Mouse (Mus musculus): ENCODE measurements around the gene Gm7075. TPM values are rescaled to one million over a fixed set of nuclear protein-coding genes. Genes with fewer than 3 reads are reported as not detected.
"Not testable (repeated sequence)": the region's sequence is repeated elsewhere in the genome, so short reads cannot be mapped to it uniquely, and the experiment has no call there.

Gene Gm7075
- total RNA-seq, 2 experiments from 2014 or later = not detected

DNA sequence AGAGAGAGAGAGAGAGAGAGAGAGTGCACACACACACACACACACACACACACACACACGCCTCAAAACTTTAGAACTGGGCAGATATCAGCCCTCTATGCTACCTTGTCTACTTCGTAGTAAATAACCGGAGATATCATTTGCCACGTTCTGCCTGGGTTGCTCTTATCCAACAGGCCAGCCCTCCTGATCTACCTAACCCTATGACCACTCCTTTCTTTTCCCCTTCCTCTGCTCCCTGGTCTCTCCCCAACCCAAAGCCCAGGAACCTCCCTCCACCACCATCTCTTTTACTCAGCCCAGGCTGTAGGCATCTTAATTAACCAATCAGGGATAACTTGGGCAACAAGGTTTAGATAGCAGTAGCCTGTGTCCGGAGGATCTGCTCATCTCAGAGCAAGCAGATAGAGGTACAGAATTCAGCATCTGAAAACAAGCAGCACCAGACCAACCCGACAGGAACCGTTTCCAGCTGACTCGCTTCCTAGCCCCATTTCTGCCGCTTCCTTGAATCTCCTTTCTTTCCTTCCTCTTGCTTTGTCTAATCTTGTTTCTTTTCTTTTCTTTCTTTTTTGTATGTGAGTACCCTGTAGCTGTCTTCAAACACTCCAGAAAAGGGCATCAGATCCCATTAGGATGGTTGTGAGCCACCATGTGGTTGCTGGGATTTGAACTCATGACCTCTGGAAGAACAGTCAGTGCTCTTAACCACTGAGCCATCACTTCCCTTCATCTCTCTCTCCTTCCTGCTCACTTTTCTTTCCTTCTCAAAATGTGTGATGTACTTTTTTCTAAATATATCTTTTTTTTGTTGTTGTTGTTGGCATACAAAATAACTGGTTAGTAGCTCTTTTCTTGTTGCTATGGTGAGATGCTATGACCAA, 2.2 kb upstream of the Gm7075 start:
- intact Hi-C loops (cut with DNase I) = loop anchor here (5.0 kb wide), 2 partner anchors 33 to 143 kb away; no protein-coding TSS in a partner anchor
- DNase-seq = no peak

DNA sequence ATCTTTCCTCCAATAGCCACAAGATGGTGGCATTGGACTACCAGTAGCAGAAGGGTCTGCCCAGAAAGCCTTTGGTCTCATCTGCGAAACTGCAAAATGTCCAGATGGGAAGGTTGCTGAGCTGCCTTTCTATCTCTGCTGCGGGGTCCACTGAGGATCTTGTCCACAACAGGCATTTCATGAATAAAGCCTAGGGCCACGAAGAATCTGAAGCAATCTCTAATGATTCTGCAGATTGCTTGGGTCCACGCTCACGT, 1.1 kb upstream of the Gm7075 start:
- intact Hi-C loops (cut with DNase I) = loop anchor here (5.0 kb wide), 2 partner anchors 35 to 145 kb away; no protein-coding TSS in a partner anchor
- DNase-seq = peak in 1 of 2 experiments; percentile 25

DNA sequence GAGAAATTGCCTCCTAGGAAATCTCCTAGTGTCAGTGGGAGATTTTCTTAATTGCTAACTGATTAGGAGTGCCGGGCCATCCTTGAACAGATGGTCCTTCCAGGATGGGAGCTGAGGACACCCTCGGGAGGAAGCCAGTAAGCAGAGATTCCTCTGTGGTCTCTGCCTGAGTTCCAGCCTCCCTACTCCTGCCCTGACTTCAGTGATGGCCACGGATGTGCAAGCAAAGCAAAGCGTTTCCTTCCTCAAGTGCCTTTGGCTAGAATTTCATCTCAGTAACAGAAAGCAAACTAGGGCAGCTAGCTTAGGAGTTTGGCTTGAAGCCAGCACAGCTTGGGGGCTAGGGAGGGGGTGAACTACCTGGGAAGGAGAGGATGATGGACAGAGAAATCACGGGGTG, 4.5 kb downstream of the Gm7075 start:
- no peak for DNase-seq
- intact Hi-C loops (cut with DNase I) = no loop called here

DNA sequence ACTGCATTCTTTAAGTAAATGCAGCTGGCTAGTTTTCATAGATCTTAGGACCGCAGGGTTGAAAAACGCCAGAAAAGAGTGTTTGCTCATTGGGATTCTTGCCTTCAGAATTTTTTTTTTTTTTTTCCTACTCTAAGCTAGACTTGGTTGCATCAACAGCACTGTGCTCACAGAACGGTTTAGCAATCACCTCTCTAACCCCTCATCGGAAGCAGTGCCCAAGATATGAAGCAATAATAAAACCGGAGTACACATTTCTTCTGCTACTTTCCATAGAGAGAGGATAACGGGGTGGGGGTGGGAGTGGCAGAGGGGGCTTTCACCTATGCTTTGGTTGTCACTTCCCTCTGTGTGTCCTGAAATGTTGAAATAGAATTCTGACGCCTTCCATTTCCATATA, 5.7 kb downstream of the Gm7075 start:
- intact Hi-C loops (cut with DNase I) = no loop called here
- DNase-seq = no peak

DNA sequence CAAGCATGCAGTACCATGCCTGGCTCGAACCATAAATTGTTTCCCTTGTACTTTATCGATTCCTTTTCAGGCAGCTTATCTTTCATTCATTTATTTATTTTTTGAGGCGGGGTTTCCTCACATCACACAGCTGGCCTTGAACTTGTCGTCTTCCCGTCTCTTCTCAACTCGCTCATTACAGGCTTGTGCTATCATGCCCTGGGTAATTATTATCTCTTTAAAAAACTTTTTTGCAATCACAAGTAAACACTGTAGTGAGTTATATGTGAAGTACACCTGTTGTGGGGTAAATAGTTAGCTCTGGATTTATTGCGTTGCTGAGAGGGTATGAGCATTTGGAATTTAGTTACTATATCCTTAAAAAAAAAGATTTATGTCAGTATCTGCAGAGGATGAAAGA, 6.3 kb downstream of the Gm7075 start:
- intact Hi-C loops (cut with DNase I) = no loop called here
- no peak for DNase-seq

DNA sequence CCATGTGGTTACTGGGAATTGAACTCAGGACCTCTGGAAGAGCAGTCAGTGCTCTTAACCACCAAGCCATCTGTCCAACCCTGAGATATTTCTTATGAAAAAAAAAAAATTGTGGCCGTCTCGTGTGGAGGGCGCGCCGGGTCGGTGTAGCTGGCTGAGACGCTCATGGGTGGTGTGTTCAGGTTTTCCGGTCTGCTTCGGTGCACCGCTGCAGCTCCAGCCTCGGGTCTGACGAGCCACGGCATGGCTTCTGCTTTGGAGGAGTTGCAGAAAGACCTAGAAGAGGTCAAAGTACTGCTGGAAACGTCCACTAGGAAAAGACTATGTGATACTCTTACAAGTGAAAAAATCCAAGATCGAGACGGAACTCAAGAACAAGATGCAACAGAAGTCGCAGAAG, 8.8 kb downstream of the Gm7075 start:
- intact Hi-C loops (cut with DNase I) = no loop called here
- DNase-seq = no peak

DNA sequence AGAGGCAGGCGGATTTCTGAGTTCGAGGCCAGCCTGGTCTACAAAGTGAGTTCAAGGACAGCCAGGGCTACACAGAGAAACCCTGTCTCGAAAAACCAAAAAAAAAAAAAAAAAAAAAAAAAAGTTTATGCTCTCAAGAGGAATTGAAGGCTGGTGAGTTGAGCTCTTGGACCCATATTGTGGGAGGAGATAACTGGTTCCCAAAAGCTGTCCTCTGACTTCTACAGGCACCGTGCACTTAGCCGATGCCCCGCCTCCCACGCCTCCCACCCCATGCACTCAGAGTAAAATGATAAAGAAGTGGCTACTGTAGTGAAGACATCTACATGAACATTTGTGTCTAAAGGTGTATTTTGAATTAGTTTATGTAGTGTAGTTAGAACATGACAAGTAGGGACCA, 9.9 kb downstream of the Gm7075 start:
- DNase-seq = not testable (repeated sequence)

DNA sequence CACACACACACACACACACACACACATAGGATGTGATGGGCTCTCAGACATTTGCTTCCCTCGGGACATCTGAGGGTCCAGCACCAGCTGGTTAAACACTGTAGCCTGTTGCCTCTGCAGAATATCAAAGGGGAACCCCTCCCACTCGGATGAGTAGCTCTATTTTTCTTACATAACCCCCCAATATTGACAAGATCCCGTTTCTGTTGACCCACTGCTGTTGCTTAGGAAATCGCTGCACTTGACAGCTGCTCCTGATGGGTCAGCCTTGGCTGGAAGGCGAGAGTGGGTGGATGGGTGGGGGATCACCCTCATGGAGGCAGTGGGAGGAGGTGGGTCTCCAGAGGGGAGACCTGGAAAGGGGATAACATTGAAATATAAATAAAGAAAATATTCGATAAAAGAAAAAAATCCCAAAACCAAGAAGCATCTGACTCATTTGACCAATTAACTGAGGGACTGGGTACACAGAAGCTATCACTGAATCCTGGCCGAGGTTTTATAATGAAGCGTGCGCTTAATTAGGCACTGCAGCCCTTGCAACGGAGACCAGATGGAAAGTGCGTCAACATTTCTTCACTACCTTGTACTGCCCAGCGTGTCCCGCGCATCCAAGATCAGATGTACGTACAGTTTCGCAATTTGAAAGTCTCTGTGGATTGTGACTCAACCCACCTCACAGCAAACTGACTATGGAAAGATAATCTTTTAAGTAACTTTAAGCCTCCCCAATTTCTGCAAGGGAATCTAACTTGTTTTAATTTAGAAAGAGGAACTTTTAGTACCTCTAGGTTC, 11.2 kb downstream of the Gm7075 start:
- intact Hi-C loops (cut with DNase I) = no loop called here

More for the DNA sequence above, 9.9 kb downstream of the Gm7075 start:
- intact Hi-C loops (cut with DNase I) = not testable (repeated sequence)

DNA sequence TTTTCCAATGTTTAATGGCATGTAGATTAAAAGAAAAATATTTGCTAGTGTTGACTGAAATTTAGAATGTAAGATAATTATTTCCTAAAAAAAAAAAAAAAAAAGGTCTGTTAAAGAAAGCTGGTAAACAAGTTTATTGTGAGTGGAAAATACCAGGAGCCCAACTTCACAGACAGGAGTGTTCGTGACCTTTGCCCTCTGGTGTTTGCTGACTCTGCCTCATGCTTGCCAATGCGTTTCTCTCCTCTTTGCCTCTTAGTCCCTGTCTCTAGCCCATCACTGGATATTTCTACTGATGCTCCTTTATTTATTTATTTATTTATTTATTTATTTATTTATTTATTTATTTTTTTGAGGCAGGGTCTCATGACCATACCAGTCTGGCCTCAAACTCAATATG, 18.0 kb downstream of the Gm7075 start:
- DNase-seq = no peak
- intact Hi-C loops (cut with DNase I) = no loop called here

More for the DNA sequence above, 11.2 kb downstream of the Gm7075 start:
- no peak for DNase-seq

DNA sequence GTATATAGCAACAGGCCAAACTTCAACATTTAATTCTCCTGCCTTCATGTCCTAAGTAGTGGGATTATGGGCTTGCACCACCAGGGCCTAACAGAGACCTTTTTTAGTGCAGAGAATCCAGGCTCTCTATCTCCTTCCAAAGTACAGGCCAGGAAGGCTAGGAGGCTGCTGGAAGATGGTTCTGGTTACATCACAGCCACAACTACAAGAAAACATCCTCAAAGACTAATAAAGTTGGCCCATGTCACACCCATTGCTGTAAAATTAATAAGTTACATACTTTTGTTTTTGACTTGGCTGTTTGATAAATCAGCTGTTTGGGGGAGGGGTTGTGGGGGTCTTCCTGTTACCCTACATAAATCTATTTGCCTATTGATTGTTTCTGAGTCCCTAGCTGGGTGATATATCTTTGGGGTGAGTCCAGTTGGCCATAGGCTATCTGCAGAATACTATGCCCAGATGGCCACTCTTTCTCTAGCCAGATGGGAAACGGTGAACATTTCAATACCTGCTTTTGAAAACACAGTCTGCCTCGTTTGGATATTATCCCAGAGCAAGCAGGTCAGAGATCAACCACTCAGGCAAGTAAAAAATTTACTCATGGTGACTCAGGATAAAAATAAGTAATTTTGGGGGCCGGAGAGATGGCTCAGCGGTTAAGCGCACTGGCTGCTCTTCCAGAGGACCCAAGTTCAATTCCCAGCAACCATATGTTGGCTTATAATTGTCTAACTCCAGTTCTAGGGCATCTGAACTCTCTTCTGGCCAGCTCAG, 18.7 kb downstream of the Gm7075 start:
- intact Hi-C loops (cut with DNase I) = no loop called here

DNA sequence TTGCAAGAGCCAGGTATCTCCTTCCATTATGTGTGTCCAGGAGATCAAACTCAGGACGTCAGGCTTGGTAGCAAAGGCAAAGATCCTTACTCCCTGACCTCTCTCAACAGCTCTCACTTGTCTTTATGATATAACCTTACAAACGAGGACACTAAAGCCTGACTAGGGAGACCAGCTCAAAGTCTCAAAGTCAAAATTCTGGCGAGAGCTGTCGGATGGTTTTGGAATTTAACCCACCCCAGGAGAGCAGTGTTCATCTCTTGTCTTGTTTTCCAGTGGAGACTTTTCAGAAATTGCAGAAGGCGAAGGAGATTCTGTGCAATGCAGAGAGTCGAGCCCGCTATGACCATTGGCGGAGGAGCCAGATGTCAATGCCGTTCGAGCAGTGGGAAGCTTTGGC, 24.6 kb downstream of the Gm7075 start:
- intact Hi-C loops (cut with DNase I) = no loop called here
- DNase-seq = no peak

More for the DNA sequence above, 18.7 kb downstream of the Gm7075 start:
- no peak for DNase-seq

DNA sequence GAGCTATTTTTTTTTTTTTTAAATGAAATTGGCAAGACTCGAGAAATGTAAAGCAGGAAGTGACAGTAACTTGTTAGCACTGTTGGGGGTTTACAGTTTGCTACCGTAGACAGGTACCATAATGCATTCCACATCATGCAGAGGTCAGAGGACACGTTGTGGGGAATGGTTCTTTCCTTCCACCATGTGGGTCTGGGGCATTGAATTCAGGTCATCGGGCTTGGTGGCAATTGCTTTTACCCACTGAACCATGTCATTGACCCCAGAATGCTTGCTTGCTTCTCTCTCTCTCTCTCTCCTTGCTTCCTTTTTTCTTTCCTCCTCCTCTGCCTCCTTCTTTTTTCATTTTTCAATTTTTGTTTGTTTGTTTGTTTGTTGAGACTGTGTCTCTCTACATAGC, 32.6 kb downstream of the Gm7075 start:
- DNase-seq = no peak
- intact Hi-C loops (cut with DNase I) = no loop called here

DNA sequence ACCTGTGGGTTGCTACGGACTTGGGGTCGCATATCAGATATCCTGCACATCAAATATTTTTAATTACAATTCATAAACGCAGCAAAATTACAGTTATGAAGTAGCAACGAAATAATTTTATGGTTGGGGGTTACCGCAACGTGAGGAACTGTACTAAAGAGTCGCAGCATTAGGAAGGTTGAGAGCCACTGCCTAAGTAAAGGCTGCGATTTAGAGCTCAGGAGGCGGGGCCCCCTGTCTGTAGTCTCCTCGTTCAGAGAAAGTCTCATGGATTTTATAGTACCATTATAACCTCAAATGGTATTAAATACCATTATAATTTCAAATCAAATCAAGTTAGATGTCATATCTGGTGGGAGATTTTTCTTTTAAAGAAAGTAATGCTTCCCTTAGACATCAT, 34.6 kb downstream of the Gm7075 start:
- no peak for DNase-seq
- intact Hi-C loops (cut with DNase I) = no loop called here

DNA sequence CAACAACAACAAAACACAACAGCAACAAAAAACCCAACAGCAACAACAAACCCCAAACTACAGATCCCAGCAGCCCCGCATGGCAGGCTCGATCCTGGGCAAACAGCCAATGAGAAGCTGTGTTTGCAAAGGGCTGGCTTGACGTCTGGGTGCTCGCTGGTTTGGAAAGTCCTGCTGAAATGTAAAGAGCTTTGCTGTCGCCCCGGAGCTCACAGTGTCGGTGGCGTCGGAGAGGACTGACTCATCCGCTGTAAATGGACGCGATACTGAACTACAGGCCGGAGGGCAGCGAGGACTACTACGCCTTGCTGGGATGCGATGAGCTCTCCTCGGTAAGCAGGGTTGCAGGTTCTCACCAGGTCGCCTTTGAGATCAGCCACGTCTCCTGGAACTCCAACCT, 35.1 kb downstream of the Gm7075 start:
- peak; percentile 75 to 81 for DNase-seq
- intact Hi-C loops (cut with DNase I) = no loop called here

DNA sequence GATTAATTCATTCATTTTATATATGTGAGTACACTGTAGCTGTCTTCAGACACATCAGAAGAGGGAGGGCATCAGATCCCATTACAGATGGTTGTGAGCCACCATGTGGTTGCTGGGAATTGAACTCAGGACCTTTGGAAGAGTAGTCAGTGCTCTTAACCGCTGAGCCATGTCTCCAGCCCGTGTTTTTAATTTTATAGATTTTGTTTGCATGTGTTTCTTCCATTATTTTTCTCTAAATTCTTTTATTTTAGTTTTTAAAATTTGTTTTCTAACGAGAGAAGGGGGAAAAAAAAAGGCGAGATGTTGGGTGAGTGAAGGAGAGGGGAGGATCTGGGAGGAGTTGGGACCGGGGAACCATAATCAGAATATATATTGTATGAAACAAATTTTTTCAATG, 35.7 kb downstream of the Gm7075 start:
- DNase-seq; intact Hi-C loops (cut with DNase I): not testable (repeated sequence)

DNA sequence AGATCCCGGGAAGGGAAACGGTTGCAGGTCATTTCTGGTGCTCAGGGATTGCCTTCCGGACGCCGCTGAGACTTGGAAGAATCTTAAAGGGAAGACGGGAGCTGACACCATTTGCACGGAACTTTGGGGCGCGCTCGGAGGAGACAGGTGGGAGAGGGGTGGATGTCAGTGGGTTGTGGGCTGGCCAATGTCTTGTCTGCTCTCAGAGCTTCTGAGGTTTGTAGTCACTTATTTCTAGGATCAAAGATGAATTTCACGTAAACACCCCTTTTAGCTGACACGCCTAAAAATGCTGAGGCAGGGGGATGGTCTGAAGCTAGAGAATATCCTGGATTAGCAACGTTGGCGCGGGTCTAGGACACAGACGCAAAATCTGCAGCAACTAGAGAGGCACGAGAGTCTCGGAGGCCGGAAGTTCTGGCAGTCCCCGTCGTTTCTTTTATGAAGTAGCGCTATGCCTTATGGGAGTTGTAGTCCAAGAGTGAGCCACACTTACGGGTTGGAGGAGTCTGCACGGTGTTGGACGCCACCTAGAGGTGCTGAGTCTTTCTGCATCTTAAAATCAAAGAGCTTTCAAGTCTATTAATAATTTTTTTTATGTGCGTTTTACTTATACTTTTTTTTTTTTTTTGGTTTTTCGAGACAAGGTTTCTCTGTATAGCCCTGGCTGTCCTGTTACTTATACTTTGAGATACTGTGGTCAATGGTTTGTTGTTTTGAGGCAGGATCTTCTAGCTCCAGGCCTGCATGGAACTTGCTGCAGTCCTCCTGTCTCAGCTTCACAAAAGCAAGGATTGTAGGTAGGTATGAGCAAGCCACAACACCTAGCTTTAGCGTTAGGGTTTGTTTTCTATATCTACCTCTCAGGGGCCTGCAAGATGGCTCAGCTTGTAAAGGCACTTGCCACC, 39.0 kb downstream of the Gm7075 start, which contains the start of gene Dnajc12:
Gene Dnajc12 (plus strand): TSS at position 72 of the 908 bp plus-strand sequence.
- DNase-seq = peak; percentile 75 to 83
- intact Hi-C loops (cut with DNase I) = no loop called here

DNA sequence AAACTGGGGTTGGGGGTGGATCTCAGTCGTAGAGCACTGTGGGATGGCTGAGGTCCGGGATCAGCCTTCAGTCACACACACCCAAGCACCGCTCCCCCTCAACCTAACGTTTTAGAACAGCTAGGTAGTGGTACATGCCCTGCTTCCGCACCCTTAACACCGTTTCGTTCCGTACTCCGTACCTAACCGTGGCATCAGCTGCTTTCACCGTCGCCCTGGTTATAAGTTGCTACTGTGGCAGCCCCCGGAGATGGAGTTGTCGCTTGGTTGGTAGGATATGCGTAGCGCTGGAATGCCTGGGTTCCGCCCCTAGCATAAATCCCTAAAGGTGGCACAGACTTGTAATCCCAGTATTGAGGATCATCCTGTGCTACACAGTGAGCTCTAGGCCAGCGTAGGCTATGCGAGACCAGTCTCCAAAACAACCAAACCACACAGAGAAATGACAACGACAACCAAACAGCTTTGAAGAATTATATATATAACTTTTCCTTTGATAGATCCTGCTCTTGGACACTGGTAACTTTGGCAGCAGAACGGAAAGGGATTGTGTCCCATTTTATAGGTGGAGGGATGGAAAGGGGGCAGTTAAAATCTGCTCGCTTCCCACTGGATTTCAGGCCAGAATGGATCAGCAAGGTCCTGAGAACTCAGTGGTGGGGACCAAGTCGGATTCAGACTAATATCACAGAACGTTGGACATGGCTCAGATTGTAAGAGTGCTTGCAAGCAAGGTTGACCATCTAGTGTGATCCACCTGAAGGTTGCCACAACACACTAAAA, 39.9 kb downstream of the Gm7075 start, which contains the start of gene Sirt1:
Gene Sirt1 (minus strand): TSS at position 207 of the 783 bp plus-strand sequence.
- intact Hi-C loops (cut with DNase I) = no loop called here

DNA sequence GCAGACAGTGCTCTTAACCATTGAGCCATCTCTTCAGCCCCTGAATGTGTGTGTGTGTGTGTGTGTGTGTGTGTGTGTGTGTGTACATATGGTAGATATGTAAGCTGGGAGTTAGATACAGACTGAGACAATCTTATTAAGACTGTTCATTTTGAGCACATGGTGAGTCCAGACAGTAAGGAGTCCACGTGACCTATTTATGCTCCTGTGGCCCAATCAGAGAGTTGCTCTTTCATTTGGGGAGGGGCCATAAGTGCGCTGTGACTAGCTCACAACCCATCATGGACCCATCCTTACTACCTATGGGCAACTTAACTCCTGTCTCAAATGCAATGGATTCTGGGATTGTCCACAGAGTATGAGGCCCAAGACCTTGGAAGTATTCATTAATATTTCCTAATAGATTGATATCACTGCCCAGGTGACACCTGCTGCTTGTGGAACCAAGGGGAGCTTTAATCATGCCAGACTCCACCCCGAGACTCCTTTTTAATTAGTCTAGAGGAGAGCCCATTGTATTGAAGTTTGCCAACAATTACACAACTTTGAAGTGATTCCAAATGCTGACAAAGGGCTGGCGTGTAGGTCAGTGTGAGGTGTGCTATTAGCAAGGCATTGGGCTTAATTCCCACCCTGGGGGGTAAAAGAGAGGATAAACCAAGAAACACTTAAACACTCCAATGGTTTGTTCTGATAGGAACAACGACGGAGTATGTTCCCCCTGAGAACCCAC, 42.5 kb downstream of the Gm7075 start:
- DNase-seq = no peak
- intact Hi-C loops (cut with DNase I) = loop anchor here (5.0 kb wide), 1 partner anchor 42 kb away; no protein-coding TSS in a partner anchor

More for the DNA sequence above, 39.9 kb downstream of the Gm7075 start, which contains the start of gene Sirt1:
- peak in 1 of 2 experiments; percentile 5 for DNase-seq
